Mouse (Mus musculus) megakaryocyte, adult 5-6 weeks (primary cell): ENCODE measurements around the gene Cntnap5c. TPM values are rescaled to one million over a fixed set of nuclear protein-coding genes. Genes with fewer than 3 reads are reported as not detected.

Source experiments
- total RNA-seq, 2 experiments: library from RNA; stranded (forward) in 1 of 2; stranded (reverse) in 1 of 2; fragments of 153-499, 151-499 nt in 1 of 2; fragments of 221-1000, 200-1000 nt in 1 of 2; gene quantifications; 2 replicates each; pipeline versions ENCODE4 v1.2.3 to v1.2.4; 2015 to 2017

The Cntnap5c gene
- total RNA-seq, 2 experiments from 2014 or later, result not detected

Other genes starting within 250 kb of the Cntnap5c start
- not detected in 2 replicates for gene Vmn2r120, start 224.1 kb upstream of the Cntnap5c start, total RNA-seq (2015)
- not detected in 2 replicates for gene Vmn2r120, start 224.1 kb upstream of the Cntnap5c start, total RNA-seq (2017)
- gene Gm21834, start 27.4 kb upstream of the Cntnap5c start, total RNA-seq (2015), result not detected in 2 replicates
- gene Gm21834, start 27.4 kb upstream of the Cntnap5c start, total RNA-seq (2017), result not detected in 2 replicates